Mouse (Mus musculus) stomach, embryonic 16.5 days (tissue): ENCODE results near the gene 1190007I07Rik. TPM values are rescaled to one million over a fixed set of nuclear protein-coding genes. Genes with fewer than 3 reads are reported as not detected.
"Not testable (repeated sequence)": the region's sequence is repeated elsewhere in the genome, so short reads cannot be mapped to it uniquely, and the experiment has no call there.

Experiments
- ATAC-seq: fragments of 200-750 bp; cut with Nextera tagmentation; 2 replicates; pipeline ENCODE4 v1.8.0; 2017; ENCODE audit warnings: moderate number of reproducible peaks, moderate TSS enrichment; ENCODE audit not compliant: insufficient read depth, low FRiP score
- H3K27ac ChIP-seq: fragments of 300-500 bp; sonication (generic); 2 replicates; pipeline ENCODE4 v1.5.1; 2014; ENCODE audit warnings: low read length
- H3K27me3 ChIP-seq: fragments of 300-500 bp; sonication (generic); 2 replicates; pipeline ENCODE4 v1.6.1; 2014; ENCODE audit warnings: low read length, control low read depth, mixed read lengths; ENCODE audit not compliant: control insufficient read depth, insufficient read depth
- H3K36me3 ChIP-seq: fragments of 300-500 bp; sonication (generic); 2 replicates; pipeline ENCODE4 v1.6.1; 2014; ENCODE audit warnings: low read length; ENCODE audit not compliant: control insufficient read depth, insufficient read depth
- H3K4me1 ChIP-seq: fragments of 300-500 bp; sonication (generic); 2 replicates; pipeline ENCODE4 v1.6.1; 2014; ENCODE audit warnings: low read length, control low read depth, mixed read lengths; ENCODE audit not compliant: control insufficient read depth, insufficient read depth
- H3K4me2 ChIP-seq: fragments of 300-500 bp; sonication (generic); 2 replicates; pipeline ENCODE4 v1.6.1; 2014; ENCODE audit warnings: low read depth, low read length, mixed read lengths
- H3K4me3 ChIP-seq: fragments of 300-500 bp; sonication (generic); replicated peaks from 2 replicates; pipeline ENCODE4 v1.5.1; 2014; ENCODE audit warnings: mild to moderate bottlenecking, low read length
- H3K9ac ChIP-seq: fragments of 300-500 bp; sonication (generic); 2 replicates; pipeline ENCODE4 v1.6.1; 2014; ENCODE audit warnings: low read length
- H3K9me3 ChIP-seq: fragments of 300-500 bp; sonication (generic); replicated peaks from 2 replicates; pipeline ENCODE4 v1.6.1; 2016; ENCODE audit warnings: low read length, control low read depth; ENCODE audit not compliant: control insufficient read depth
- WGBS: fragments of 180-500 bp; shearing (Covaris S2); extraction: QIAGEN DNeasy Blood & Tissue Kit; methylation state at CpG from one replicate; pipeline ENCODE4 v1.1.7; 2014; 5-methylcytosine and 5-hydroxymethylcytosine counted together
- polyA plus RNA-seq: library from polyadenylated mRNA; unstranded; fragments of >200 nt; fragmentation: Nextera tagmentation; extraction: Ambion mirVana; gene quantifications from 2 replicates; pipeline ENCODE4 v1.2.1, GENCODE M21; 2015

The 1190007I07Rik gene
- polyA plus RNA-seq, 1 experiment from 2014 or later, result 42.1 TPM

DNA sequence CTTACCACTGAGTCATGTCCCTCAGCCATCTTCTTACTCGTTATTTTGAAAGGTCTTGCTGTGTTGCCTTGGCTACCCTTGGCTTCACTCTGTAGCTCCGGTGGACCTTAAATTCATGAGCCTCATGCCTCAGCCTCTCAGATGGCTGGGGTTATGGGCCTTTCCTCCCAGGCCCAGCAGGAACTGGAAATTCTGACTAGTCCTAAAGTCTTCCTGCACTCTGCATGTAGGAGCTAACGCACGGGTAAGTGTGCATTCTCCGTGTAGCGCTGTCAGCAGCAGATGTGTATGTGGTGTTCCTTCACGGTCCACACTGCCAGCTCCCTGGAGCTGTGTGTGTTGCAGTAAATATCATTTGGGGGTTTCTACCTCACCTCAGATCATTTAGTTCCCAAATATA lies 8.1 kb upstream of the 1190007I07Rik start:
- Histone ChIP-seq H3K27ac (no peak overlapping the region), H3K9ac (peak overlapping the region; percentile 38; the same call in 1 of the 2 replicates), H3K36me3 (peaks cover 4% of the 10 kb centered on the region; the same call in 1 of the 2 replicates), H3K27me3 (no peaks in the 10 kb centered on the region), H3K9me3 (no peaks in the 10 kb centered on the region), H3K4me2 (peak overlapping the region; percentile 83), H3K4me1 (peaks cover 9% of the 10 kb centered on the region), H3K4me3 (peak overlapping the region; percentile 90; the same call in 1 of the 2 replicates)
- no peak for ATAC-seq
- WGBS, result 88% methylated on average over 7 of the region's 7 CpGs

DNA sequence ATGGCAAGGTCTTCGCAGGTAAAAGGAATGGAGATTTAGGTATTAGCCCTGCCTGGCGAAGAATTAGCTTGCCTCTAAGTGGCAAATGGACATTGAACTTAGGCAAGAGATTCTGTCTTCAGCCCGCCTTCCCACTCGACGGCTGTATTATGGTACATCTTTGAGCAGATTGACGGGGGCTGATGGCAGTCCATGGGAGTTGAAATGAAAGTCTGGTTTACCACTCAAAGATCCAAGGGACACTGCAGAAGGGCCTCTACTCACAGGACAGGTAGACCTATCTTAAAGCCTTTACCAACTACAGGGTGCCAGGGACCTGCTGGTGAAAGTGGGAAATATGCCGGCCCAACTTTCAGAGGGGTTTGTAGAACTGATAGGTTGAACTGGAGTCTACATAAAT lies 7.5 kb upstream of the 1190007I07Rik start:
- peak overlapping the region; percentile 91 for H3K9ac ChIP-seq
- H3K27me3 ChIP-seq, result no peaks in the 10 kb centered on the region
- no peak for ATAC-seq
- peak overlapping the region; percentile 90 for H3K4me3 ChIP-seq
- peaks cover 4% of the 10 kb centered on the region; the same call in 1 of the 2 replicates for H3K36me3 ChIP-seq
- no peaks in the 10 kb centered on the region for H3K9me3 ChIP-seq
- H3K4me1 ChIP-seq, result peaks cover 9% of the 10 kb centered on the region
- 12% methylated on average over 7 of the region's 7 CpGs for WGBS
- H3K27ac ChIP-seq, result peak overlapping the region; percentile 82; the same call in 1 of the 2 replicates
- H3K4me2 ChIP-seq, result peak overlapping the region; percentile 83

DNA sequence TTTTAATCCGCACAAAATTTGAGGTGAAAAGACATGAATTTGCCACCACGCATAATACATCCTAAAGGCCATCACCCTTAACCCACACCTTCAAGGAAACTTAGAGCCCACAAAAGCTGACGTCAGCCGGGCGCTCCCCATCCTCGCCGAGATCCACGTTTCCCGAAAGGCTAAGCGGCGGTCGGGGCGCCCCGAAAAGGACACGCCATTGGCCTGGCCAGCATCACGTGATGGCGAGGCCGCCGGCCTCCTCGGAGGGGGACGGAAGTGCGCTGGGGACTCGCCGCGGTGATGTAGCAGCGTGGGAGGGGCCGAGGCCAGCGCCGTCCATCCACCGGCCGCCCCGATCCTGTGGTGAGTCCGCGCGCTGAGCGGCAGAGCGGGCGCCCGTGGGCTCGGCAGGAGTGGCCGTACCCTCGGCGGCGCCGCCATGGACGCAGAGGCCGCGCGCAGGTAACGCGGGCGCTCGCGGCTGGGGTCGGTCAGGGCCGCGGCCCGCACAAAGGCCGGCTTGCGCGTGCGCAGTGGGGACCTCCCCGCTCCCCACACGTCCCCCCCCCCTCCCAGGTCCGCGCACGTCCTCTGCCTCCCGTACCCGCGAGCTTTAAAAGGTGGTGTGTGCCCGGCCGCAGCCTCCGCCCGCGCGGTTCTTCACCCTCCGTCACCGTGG lies 6.7 kb upstream of the 1190007I07Rik start, which contains the start of gene Tdg:
Gene Tdg, plus strand, starts transcription at position 243 of the 670 bp plus-strand sequence.
- Histone ChIP-seq H3K4me3 (peak within 1 kb of the TSS; percentile 90), H3K27ac (peak within 1 kb of the TSS; percentile 93), H3K9ac (peak within 1 kb of the TSS; percentile 91), H3K4me2 (peak within 1 kb of the TSS; percentile 96)
- WGBS, result under 1% methylated on average over 71 of the region's 78 CpGs
- not testable (repeated sequence) for H3K36me3 ChIP-seq, H3K4me1 ChIP-seq, H3K27me3 ChIP-seq, H3K9me3 ChIP-seq
- ATAC-seq, result peak; percentile 99

DNA sequence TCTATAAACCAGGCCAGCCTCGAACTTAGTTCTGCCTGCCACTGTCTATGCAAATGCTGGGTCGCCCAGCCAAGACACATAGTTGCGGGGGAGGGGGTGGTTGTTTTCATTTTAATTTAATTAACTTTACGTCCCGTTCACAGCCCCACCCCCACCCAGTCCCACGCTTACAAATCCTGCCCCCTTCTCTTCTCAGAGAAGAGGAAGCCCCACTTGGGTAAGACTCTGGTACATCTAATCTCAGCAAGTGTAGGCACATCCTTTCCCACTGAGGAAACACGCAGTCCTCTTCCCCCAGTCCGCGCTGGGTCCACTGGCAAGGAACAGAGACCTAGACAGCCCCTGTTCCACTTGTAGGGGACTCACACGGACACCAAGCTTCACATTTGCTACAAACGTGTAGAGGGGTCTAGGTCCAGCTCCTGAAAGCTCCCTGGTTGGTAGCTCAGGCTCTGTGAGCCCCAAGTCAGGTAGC lies 6.1 kb upstream of the 1190007I07Rik start:
- Histone ChIP-seq H3K4me2 (peak overlapping the region; percentile 96), H3K9me3 (no peaks in the 10 kb centered on the region), H3K27ac (peak overlapping the region; percentile 93), H3K4me3 (peak overlapping the region; percentile 90), H3K36me3 (peaks cover 4% of the 10 kb centered on the region; the same call in 1 of the 2 replicates), H3K9ac (peak overlapping the region; percentile 91), H3K27me3 (no peaks in the 10 kb centered on the region), H3K4me1 (peaks cover 9% of the 10 kb centered on the region)
- WGBS, result 5% methylated on average over 11 of the region's 11 CpGs
- ATAC-seq, result peak; percentile 3

DNA sequence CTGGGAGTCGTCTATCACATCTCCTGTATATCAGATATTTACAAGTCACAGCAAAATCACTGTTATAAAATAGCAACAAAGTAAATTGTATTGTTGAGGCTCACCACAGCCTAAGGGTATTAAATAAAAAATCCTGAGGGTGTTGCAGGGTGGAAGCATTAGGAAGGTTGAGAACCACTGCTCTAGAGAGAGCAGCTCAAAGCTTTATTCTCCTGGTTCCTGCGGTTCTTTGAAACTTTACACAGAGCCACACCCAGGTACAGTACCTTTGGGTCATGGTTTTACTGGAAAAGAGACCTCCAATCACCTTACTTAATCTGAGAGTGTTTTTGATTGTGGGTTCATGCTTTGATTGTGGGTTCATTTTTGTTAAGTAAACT lies 515 bp upstream of the 1190007I07Rik start:
- H3K27ac ChIP-seq, result peak overlapping the region; percentile 77
- 0% methylated on average over 2 of the region's 2 CpGs for WGBS
- H3K27me3 ChIP-seq, ATAC-seq, H3K9me3 ChIP-seq, H3K4me1 ChIP-seq, H3K36me3 ChIP-seq: not testable (repeated sequence)
- H3K4me3 ChIP-seq, result peak overlapping the region; percentile 63
- peak overlapping the region; percentile 80 for H3K9ac ChIP-seq
- peak overlapping the region; percentile 64 for H3K4me2 ChIP-seq

DNA sequence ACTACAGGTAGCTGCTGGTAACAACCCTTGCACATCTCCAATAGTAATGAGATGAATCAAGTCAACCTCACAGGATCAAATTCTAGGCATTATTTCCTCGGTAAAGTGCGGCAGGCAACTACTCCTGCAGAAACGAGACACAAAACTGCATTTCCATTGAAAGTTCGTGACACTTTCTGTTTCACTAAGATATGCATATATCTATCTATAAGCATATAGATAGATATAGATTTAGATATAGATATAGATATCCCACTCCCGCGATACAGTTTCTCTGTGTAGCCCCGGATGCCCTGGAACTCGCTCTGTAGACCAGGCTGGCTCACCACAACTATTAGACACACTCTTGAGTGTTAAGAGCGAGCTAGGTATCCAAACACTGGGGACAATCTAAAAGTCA lies 793 bp downstream of the 1190007I07Rik start:
- 22% methylated on average over 9 of the region's 9 CpGs for WGBS
- no peaks in the 10 kb centered on the region for H3K27me3 ChIP-seq
- H3K36me3 ChIP-seq, result no peaks in the 10 kb centered on the region
- H3K4me3 ChIP-seq, result peak overlapping the region; percentile 63
- no peak for ATAC-seq
- peak overlapping the region; percentile 64 for H3K4me2 ChIP-seq
- no peak overlapping the region for H3K27ac ChIP-seq
- peak overlapping the region; percentile 80 for H3K9ac ChIP-seq
- peaks cover 4% of the 10 kb centered on the region; the same call in 1 of the 2 replicates for H3K4me1 ChIP-seq
- H3K9me3 ChIP-seq, result no peaks in the 10 kb centered on the region

DNA sequence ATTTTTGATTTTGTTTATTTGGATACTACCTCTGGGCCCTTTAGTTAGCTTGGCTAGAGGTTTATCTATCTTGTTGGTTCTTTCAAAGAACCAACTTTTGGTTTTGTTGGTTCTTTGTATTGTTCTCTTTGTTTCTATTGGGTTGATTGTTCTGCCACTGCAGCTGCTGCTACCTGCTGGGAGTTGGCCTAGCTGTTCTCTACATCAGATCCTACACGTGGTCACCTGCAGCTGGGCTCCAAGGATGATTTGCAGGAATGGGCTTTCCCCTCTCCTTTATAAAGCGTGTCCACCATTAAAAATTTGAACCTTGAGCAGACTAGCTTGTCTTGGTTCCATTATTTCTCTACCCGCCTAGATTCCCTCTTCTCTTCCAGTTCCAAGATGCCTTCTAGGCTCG lies 28.6 kb downstream of the 1190007I07Rik start:
- H3K27ac ChIP-seq, H3K4me2 ChIP-seq, H3K36me3 ChIP-seq, H3K4me3 ChIP-seq, ATAC-seq, H3K27me3 ChIP-seq, H3K4me1 ChIP-seq, H3K9ac ChIP-seq, H3K9me3 ChIP-seq: not testable (repeated sequence)
- 63% methylated on average over 4 of the region's 4 CpGs for WGBS

DNA sequence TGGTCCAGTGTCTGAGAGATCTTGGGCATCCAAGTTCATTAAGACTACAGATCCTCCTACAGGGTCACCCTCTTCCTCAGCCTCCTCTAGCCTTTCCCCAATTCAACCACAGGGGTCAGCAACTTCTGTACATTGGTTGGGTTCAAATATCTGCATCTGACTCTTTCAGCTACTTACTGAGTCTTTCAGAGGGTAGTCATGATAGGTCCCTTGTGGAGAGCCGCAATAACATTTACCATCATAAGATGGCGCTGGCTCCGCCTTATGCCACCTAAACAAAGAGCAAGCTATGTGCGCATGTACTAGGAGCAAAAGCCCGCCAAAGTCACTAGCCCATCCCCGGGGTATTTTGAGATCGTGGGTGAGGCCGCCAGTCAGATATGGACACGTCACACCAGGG lies 33.4 kb downstream of the 1190007I07Rik start:
- H3K4me1 ChIP-seq, H3K4me2 ChIP-seq, H3K4me3 ChIP-seq, H3K36me3 ChIP-seq, ATAC-seq, H3K9ac ChIP-seq, H3K27ac ChIP-seq, H3K27me3 ChIP-seq, H3K9me3 ChIP-seq: not testable (repeated sequence)
- 79% methylated on average over 9 of the region's 9 CpGs for WGBS

DNA sequence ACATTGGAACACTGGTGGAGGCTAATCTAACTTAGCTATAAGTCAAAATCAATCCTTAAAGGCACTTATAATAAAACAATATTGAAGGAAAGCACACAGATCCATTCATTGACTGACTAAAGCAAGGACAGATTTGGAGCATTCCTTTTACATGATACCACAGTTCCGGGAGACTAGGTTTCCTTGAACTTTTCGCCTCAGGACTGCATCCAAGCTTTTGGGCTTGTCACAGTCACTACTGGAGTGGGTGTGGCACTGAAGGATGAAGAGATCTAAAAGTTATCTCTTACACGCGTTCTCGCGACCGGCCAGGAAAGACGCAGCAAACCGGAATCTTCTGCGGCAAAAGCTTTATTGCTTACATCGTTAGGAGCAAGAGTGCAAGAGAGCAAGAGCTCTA lies 51.9 kb downstream of the 1190007I07Rik start:
- not testable (repeated sequence) for H3K4me3 ChIP-seq
- WGBS, result 96% methylated on average over 11 of the region's 11 CpGs

More for the DNA sequence above, 51.9 kb downstream of the 1190007I07Rik start:
- not testable (repeated sequence) for H3K9me3 ChIP-seq, H3K27me3 ChIP-seq, H3K27ac ChIP-seq, H3K9ac ChIP-seq, H3K36me3 ChIP-seq, ATAC-seq, H3K4me2 ChIP-seq, H3K4me1 ChIP-seq
